Mouse (Mus musculus) neural tube, embryonic 10.5 days (tissue): Measurements from ENCODE around the gene Tfap2b.
A peak's percentile ranks its signal among the peaks of the same experiment; 100 is the strongest.

Experiments
- DNase-seq: peaks from one replicate; pipeline ENCODE4 v3.0.0-alpha.2; 2017; ENCODE audit warnings: low spot score; ENCODE audit errors: extremely low spot score

Tfap2b gene

GRCm38 (mm10) chr1:19208641-19209358, at the start of gene Tfap2b:
Gene Tfap2b, plus strand, starts transcription at chr1:19208914.
- DNase-seq = peak; percentile 63

DNA sequence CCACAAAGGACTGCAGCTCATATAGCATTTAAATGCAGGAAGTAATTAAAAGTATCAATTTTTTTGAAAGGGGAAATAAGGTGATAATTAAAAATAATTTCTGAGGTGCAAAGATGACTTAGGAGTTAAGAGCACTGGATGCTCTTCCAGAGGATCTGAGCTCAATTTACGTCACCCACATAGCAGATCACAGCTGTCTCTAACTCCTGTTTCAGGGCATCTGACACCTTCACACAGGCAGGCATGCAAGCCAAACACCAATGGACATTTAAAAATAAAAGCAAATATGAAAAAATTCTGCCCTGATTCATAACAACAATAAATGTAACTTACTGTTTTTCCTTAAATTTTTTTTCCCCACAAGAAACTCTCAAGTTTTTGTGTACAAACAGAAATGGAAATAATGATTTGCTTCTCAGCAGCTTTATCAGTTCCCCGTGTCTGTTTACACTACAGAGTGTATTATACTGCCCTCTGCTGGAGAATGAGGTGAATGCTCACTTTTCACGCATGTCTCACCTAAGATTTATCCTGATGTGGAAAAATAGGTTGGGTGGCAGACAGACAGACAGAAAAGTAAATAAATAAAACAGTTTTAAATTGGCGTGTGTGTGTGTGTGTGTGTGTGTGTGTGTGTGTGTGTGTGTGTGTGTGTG, 29.8 kb upstream of the Tfap2b start:
- DNase-seq = no peak

DNA sequence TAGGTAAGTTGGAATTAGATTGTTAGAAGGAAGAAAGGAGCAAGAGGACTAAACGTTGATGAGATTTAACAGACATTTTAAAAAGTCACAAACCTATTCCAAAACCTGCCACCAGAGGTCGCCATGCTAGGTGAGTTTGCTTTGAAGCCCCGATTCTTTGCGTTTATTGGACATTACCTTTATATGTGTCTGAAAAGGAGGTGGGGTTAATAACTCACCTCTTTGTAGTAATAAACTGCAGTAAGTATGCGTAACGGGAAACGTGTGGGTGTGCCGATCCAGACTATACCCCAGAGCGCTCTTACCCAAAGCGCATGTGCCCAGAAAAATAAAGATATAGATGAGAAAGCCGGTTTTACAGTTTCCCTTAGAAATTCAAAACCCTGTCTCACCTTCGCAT, 3.1 kb upstream of the Tfap2b start:
- DNase-seq = peak; percentile 60

DNA sequence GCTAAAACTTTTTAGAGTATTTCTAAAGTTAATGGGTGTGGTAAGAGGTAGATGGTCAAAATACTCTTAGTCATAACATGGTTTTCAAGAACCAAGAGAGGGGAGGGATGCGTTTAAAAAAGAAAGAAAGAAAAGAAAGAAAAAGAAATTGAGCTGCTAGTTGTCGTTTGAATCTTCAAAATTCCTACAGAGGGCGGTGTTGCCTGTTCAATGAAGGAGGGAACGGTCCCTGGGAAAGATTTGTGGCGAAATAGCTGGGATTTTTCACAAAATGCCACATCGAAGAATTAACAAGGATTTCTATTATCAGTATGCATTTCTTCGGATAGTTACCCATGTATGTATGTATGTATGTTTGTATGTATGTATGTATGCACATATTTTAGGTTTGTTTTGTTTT, 2.5 kb upstream of the Tfap2b start:
- peak; percentile 17 for DNase-seq

DNA sequence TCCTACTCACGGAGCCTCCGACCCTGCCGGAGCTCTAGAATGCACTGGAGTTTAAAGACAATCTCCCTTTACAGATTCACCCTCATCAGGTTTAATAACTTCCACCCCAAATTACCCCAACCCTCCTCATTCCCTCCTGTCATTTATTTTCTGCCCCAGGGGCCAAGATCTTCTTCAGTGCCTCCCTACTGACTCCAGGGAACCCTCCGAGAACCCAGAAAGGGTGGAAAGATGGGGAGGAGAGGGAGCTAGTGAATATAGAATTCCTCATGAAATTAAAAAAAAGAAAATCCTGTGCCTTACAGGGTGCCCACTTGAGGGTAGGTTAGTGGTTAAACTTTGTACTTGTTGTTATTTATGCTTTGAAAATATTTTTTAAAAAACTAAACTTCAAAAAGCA, 1.1 kb upstream of the Tfap2b start:
- DNase-seq = peak; percentile 28

DNA sequence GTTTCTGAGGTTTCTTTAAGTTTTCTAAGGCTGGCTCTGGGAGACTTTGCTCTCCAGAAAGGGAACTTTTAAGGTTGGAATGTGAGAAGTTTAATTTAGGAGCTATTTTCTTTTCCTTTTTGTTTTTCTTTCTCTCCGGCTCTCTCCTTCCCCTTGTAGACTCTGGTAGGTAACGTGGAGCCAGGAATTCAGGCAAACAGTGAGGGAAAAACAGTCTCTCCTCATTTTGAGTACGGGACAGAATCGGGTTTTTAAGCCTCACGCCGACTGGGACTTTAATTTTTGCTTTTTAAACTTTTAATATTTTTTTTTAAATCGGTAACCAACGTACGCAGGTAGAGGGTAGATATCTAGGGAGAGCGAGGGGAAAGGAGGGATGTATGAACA, 638 bp downstream of the Tfap2b start:
- no peak for DNase-seq

- peak; percentile 74 for DNase-seq
Measured at GRCm38 (mm10) chr1:19209776-19210175, 1.1 kb downstream of the Tfap2b start.

DNA sequence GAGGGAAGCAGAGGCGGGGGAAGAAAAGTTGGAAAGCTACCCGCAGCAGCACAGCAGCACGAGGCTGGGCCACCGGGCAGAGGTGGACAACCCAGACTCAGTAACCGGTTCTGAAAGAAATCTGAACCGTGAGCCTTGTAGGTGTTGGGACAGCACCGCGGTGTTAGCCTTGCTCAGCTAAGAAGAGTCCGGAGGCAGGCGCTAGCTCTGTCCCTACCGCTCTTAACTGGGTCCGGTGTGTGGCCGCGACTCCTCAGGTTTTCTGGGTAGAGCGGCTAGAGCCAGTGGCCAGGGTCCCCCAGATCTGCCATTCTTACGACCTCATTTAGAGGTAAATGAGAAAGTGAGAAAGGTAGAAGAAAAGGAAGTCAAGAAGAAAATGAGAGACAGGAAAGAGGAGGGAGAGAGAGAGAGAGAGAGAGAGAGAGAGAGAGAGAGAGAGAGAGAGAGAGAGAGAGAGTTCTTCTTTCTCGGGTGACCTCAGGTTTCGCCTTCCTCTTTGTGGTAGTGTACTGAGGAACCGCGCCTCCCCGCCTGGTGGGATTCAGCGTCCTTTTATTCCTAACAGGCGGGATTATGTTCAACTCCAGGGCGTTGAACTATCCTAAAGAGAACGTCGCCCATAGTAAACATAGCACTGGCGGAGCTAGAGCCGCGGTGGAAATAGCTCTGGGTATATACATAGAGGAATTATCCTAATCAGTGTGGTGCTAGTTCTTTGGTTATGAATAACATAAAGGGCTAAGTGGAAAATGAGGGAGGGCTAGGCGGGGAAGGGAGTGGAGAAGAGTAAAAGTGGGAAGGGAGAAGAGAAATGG, 1.7 kb downstream of the Tfap2b start:
- DNase-seq = peak; percentile 62

- peak; percentile 35 for DNase-seq
Measured at GRCm38 (mm10) chr1:19211033-19211405, 2.3 kb downstream of the Tfap2b start.

GRCm38 (mm10) chr1:19211546-19212154, 2.9 kb downstream of the Tfap2b start:
- peak; percentile 58 for DNase-seq

DNA sequence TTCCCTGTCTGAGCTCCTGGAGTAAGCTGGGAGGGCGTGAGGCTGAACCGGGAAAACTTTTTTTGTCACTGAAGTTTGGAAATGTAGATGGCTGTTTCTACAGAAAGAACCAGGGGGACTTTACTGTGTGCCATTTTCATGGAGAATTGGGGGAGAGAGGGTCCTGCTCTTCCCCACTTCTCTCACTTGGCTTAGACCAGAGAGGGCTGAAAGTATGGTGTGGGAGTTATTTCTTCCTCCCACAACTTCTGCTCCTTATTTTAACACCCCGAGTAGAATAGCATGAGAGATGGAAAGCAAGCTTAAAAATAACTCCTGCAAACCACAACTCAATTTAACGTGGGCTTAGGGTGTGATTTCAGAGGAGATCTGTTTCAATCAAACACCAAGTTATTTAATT, 4.0 kb downstream of the Tfap2b start:
- peak; percentile 47 for DNase-seq

GRCm38 (mm10) chr1:19213171-19213570, 4.5 kb downstream of the Tfap2b start:
- peak; percentile 24 for DNase-seq

GRCm38 (mm10) chr1:19213851-19214395, 5.2 kb downstream of the Tfap2b start:
- peak; percentile 49 for DNase-seq

- peak; percentile 29 for DNase-seq
Measured at GRCm38 (mm10) chr1:19217391-19217790, 8.7 kb downstream of the Tfap2b start.

- peak; percentile 34 for DNase-seq
Measured at GRCm38 (mm10) chr1:19218221-19218620, 9.5 kb downstream of the Tfap2b start.

DNA sequence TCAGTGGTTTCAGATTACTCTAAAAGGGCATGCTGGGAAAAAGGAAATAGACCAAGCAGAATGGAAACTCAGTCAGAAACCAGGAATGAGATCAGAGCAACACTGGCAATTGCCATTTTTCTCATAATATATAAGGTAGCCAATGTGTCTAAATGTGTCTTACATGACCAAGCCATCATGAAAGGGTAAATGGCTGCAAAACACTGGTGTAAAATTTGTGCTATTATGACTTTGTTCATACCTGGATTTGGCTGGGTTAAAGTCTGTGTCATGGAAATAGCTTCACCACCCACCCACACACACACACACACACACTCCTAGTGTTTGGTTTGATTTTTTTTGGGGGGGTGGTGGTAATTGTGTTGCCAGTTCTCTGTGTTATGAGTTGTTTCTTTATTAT, 10.7 kb downstream of the Tfap2b start:
- DNase-seq = no peak

GRCm38 (mm10) chr1:19220564-19220963, 11.8 kb downstream of the Tfap2b start:
- peak; percentile 18 for DNase-seq

DNA sequence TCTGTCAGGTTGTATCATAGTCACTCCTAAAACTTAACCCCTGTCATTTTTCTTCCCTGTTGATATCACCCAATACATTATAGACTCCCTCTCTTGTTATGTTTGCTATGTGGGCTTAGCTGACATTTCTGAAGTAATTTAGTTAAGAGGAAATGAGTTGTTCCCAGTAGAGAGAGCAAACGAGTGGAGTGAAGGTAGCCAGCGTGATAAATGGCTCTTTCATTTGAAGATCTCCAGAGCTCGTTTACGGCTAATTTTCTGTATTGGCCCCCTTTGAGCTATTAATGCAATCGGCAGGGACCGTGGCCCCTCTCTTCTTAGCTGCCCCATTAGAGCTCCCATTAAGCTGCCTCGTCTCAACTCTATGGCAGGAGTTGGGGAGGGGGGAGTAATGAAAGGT, 12.9 kb downstream of the Tfap2b start:
- DNase-seq = no peak

- peak; percentile 61 for DNase-seq
Measured at GRCm38 (mm10) chr1:19226699-19227098, 18.0 kb downstream of the Tfap2b start.

DNA sequence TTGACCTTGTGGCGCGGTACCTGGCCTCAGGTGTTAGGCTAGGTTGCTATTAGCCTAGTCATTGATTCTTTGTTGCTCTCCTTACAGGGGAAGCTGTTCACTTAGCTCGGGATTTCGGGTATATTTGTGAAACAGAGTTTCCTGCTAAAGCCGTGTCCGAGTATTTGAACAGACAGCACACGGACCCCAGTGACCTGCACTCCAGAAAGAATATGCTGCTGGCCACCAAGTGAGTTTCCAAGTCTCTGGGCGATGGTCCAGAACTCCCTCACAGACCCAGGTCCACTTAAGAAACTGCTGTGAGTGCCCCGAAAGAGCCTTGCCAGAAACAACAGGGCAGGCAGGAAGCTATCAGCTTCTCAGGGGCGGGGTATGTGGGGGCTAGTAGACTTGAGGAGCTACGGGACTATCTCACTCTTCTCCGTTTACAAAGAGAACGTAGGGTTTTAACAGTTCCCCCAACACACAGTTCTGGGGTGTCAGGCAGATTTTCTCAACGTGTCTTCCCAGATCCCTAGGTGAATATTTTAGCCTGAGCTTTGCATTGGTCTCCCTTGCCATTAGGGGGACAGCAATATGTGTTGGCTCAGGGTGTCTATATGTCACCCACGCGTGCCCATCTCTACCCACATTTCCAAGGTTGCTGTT, 22.3 kb downstream of the Tfap2b start:
- DNase-seq = peak; percentile 41

DNA sequence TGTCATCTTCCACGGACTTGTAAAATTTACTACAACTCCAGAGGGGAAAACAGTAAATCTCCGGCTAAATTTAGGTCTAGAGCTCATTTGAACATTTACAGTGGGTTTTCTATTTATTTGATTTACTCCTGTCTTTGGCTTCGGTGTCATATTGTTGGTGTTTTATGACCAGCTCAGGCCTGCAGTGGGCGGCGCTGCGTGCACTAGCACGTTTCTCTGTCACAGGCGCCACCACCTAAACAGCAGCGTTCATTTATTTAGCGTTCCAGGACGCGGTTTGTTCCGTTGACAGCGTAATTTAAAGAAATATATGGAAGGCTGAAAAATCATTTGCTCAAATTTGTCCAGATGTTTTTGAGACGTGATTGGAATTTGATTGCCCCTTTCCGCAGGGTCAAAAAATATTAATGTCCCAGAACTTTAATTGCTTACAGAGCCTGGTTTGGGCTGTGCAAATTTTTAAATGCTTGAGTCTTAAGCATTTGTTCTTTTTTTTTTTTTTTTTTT, 22.9 kb downstream of the Tfap2b start:
- peak; percentile 36 for DNase-seq
